Mouse (Mus musculus): ENCODE results near the gene Gm11236. TPM values are rescaled to one million over a fixed set of nuclear protein-coding genes. Genes with fewer than 3 reads are reported as not detected.

Gene Gm11236
- polyA plus RNA-seq (2017; shearing (Covaris generic)): not detected

GRCm38 (mm10) chr4:73637821-73638220 is at the start of gene Gm11236:
TSS of gene Gm11236 (plus strand) at chr4:73638121.

GRCm38 (mm10) chr4:73607581-73607980 is 30.3 kb upstream of the Gm11236 start, which contains the start of gene Gm11238:
TSS of gene Gm11238 (plus strand) at chr4:73607881.

GRCm38 (mm10) chr4:73622684-73623083 is 15.2 kb upstream of the Gm11236 start, which contains the start of gene Gm11237:
TSS of gene Gm11237 (plus strand) at chr4:73622984.

GRCm38 (mm10) chr4:73668054-73668453 is 30.1 kb downstream of the Gm11236 start, which contains the start of gene Gm11239:
TSS of gene Gm11239 (plus strand) at chr4:73668354.

DNA sequence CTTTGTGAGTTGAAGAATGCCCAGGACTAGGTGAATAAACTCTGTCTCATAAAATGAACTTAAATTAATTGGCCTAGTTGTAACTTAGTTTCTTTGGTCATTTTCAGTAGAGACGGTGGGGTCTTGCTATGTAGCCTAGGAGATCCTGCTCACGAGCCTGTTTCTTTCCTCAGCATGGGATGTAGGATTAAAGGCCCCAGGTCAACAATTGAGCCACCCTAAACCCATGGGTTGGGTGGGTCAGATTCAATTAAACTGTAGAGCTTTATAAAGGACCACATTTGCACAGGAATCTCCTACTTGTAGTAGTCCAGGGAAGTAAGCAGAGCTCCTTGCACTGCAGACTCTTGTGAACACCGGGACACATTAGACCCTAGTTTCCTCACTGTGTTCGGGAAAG is 45.3 kb downstream of the Gm11236 start, which contains the start of gene Gm428:
Gm428 (plus strand) TSS at position 301 of the 400 bp plus-strand sequence.

Other genes with a start within 250 kb of the Gm11236 start
- gene Gm11487, start 233.0 kb upstream of the Gm11236 start, polyA plus RNA-seq (2017; shearing (Covaris generic)): not detected
- not detected for gene Gm11238, start 30.2 kb upstream of the Gm11236 start, polyA plus RNA-seq (2017; shearing (Covaris generic))
- not detected for gene Gm11237, start 15.1 kb upstream of the Gm11236 start, polyA plus RNA-seq (2017; shearing (Covaris generic))
- gene Gm11239, start 30.2 kb downstream of the Gm11236 start, polyA plus RNA-seq (2017; shearing (Covaris generic)): not detected
- not detected for gene Gm428, start 45.4 kb downstream of the Gm11236 start, polyA plus RNA-seq (2017; shearing (Covaris generic))
- gene Rasef, start 152.9 kb downstream of the Gm11236 start, polyA plus RNA-seq (2017; shearing (Covaris generic)): not detected
- gene Gm11758, start 238.1 kb downstream of the Gm11236 start, polyA plus RNA-seq (2017; shearing (Covaris generic)): not detected